Mouse (Mus musculus) layer of hippocampus, postnatal 25 days (tissue): ENCODE measurements around the gene Ttc21a. TPM values are rescaled to one million over a fixed set of nuclear protein-coding genes. Genes with fewer than 3 reads are reported as not detected.

Experiments
- DNase-seq, 2 experiments: peaks; one replicate each; pipeline ENCODE4 v3.0.0; 2022; ENCODE audit warnings: mixed read lengths in 2 of 2, low spot score in 1 of 2; ENCODE audit errors: extremely low spot score in 1 of 2
- total RNA-seq, 2 experiments: library from RNA; stranded (reverse); gene quantifications; 2 replicates each; pipeline ENCODE4 v1.2.3; 2021

The Ttc21a gene
- 1 to 10 TPM in 1 of 2 experiments, under 1 TPM in 1; 0.71 to 1.3 TPM for total RNA-seq

DNA sequence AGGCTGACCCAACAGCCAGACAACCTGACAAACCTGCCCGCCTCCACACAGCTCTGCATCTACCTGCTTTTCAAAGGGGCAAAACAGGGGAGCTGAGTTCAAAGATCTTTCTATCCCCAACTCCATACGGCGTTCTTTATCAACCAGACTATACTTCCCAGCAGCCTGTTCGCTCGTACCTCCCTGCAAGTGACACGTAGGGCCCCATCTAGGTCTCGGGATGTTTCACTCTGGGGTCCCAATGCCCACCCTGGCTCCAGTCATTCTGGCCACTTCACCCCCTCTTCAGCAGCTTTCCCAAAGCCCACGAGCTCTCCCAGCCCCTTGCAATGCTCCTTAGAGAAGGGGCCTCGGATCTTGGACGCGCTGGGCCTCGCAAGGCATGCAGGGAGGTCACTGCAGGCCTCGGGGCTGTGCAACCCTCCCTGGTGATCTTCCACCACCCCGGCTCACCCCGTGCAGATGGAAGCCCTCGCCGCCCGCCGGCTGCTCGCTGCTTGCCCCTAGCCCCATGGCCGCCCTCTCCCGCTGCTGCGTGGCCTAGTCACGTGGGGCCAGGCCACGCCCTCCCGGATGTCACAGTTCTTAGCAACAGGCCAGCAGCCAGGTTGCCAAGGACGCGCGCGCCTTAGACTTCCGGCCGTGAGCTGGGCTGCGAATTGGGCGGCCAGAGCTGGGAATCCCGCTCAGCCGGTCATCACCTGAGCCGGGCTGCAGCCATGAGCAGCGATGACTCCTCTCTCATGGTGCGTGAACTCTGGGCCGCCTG lies at the start of gene Ttc21a, which contains the start of gene Gorasp1:
Gene Ttc21a, plus strand, starts transcription at position 602 of the 769 bp plus-strand sequence.
Gene Gorasp1, minus strand, starts transcription at position 561 of the 769 bp plus-strand sequence.
- DNase-seq, result peak; percentile 89 to 94

DNA sequence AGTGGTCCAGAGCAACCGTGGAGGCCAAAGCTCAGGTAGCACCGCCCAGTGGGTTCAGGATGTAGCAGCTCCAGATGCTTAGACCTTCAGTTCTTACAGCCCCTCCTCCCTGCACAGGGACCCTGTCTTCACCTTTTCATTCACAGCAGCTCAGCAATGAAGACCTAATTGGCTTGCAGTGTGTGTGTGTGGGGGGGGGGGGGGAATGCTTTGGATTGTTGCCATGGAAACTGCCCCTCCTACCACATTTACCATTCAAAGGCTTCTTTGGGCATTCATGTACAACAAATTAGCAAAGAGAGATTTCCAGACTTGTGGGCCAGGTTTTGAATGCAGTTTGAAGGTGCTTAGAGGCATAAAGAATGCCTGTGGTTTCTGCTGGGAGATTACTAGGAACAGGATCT lies 48.6 kb upstream of the Ttc21a start:
- DNase-seq, result no peak

- DNase-seq, result no peak
These were observed 48.0 kb upstream of the Ttc21a start for GRCm38 (mm10) chr9:119889446-119889845.

- no peak for DNase-seq
These were observed 46.7 kb upstream of the Ttc21a start for GRCm38 (mm10) chr9:119890692-119891091.

GRCm38 (mm10) chr9:119893881-119894280 lies 43.5 kb upstream of the Ttc21a start:
- DNase-seq, result no peak

DNA sequence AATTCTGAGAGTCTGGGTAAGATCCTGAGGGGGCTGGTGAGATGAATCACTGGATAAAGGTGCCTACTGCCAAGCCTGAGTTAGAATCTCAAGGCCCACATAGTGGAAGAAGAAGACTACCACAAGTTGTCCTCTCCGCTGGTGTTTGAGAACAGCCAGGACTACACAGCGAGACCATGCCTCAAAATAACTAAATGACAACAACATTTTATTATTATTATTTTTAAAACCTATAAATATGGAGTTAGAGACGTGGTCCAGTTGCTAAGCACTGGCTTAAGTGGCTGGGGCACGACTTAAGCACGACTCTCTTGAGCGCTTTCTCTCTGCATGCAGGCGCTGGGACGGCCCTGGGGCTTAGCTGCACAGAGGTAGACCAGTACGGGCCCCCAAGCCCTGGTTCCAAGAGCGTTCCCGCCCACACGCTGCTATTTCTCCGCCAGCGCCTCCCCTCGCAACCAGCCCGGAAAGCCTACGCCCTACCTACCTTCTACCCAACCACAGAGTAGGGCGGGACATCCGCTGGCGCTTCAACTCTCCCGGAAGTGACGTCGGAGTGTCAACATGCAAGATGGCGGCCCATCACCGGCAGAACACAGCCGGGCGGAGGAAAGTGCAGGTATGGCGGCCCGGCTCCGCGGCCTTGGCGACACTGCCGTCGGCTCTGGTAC lies 42.9 kb upstream of the Ttc21a start, which contains the start of gene Wdr48:
Gene Wdr48, plus strand, starts transcription at position 540 of the 671 bp plus-strand sequence.
- peak; percentile 89 to 91 for DNase-seq

DNA sequence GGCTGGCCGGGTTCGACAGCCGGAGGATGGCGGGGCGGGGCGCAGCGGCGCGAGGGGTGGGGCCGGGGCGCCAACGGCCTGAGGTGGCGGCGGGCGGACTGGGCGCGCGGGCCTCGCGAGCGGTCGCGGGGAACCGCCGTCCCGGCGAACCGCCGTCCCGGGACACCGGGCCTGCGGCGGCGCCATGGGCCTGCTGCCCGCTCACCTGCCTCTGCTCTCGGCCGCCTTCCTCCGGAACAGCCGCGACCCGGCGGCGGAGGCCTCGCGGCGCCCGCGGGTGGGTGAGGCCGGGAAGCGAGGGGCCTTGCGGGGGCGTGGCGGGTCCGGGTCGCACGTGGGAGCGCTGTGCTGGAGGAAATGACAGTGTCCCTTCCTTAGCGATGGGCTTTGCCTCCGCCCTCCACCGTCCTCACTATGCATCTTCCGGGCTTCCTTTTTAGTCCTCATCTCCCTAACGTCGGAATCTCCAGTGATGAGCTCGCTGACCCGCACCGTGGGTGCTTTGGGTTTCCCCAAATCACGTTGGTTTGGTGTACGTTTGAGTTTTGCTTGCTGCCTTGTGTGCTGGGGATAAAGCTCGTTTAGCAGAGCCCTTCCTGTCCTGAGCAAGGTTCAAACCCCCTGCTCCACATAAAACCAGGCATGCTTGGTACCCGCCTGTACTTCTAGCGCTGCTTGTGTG lies 42.2 kb upstream of the Ttc21a start:
- no peak for DNase-seq

DNA sequence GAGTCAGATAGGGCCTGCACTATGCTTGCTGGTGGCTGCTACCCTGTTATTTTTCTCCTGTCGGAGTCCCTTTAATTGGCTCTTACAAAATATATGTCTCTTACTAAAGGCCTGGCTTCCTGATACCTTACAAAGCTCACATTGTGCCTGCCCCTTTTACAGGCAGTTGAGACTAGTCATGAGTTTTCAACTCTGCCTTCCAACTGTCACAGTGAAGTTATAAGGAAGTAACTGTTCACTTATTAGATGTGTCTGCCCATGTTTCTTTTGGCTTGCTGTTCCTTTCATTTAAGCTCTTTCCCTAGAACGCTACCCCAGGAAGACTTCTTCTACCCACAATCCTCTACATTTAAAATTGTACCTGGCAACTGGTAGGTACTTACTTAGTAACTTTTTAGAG lies 38.0 kb upstream of the Ttc21a start:
- no peak for DNase-seq

DNA sequence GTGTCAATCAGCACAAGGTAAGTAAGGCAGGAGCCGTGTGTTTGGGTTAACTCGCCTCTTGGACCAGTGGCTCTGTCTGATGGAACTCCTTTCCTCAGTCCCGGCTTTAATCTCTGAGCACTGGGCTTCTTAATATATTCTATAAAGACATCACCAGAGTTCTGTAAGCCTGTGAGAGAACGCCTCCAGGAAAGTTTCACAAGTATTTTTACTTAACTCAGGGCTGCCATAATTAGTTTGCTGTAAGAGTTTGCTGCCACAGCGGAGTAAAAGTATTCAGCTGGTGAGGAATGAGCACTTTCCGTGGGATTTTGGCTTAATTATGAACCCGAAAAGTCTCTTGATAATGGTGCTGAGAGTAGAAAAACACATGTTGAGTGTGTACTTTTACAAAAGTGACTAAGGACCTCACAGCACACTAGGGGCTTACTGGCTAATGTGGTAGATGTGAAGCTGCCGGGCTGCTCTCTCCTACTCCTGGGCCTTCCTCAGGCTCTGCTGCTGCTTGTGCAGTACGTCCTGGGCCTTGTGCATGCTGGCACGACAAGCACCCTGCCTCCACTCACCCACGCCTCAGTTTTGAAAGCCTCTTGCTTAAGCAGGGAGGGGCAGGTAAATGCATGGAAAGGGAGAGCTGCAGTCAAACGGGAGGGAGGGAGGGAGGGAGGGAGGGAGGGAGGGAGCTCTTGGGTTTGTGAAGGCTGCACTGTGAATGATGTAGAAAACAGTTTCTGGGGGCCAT lies 34.8 kb upstream of the Ttc21a start:
- no peak for DNase-seq

GRCm38 (mm10) chr9:119908708-119909107 lies 28.7 kb upstream of the Ttc21a start:
- DNase-seq, result no peak

- no peak for DNase-seq
These were observed 27.5 kb upstream of the Ttc21a start for GRCm38 (mm10) chr9:119909931-119910330.

- no peak for DNase-seq
These were observed 24.1 kb upstream of the Ttc21a start for GRCm38 (mm10) chr9:119913087-119913838.

- no peak for DNase-seq
These were observed 17.5 kb upstream of the Ttc21a start for GRCm38 (mm10) chr9:119919858-119920257.

- no peak for DNase-seq
These were observed 13.9 kb upstream of the Ttc21a start for GRCm38 (mm10) chr9:119923462-119923861.

GRCm38 (mm10) chr9:119925120-119925657 lies 12.2 kb upstream of the Ttc21a start:
- DNase-seq, result no peak

DNA sequence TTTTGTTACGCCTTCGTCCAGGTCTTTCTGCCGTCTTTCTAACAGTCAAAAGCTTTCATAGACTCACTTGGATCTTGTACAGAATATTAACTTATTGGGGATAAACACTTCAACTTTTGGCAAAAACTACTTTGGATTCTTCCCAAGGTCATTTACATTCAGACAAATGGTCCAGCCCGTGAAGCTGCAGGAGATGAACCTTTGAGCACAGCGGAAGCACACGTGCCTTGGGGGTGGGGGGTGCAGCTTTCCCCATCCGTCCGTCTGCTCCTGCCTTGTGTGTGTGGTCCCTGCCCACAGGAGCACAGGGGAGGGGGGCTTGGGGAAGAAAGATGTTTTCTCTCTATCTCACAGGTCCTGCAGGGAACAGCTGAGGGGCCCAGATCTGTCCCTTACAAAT lies 11.7 kb upstream of the Ttc21a start:
- DNase-seq, result no peak

DNA sequence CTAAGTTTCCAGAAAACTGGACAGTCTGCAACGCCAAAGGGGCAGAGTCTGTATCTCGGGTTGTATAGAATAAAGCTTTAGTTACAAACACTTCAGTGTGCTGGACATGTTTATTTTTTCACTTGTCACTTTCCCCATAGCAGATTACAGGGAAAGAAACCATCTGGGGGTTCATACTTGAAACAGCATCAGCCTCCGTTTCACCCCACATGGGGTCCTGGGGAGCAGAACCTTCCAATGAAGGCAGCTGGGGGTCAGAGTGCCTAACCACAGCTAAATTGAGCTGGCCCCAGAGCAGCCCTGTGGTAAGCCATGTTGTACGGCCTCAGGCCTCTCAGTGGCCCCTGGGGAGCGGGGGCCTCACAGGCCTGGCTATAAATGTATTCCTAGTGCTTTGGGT lies 10.9 kb upstream of the Ttc21a start:
- no peak for DNase-seq

DNA sequence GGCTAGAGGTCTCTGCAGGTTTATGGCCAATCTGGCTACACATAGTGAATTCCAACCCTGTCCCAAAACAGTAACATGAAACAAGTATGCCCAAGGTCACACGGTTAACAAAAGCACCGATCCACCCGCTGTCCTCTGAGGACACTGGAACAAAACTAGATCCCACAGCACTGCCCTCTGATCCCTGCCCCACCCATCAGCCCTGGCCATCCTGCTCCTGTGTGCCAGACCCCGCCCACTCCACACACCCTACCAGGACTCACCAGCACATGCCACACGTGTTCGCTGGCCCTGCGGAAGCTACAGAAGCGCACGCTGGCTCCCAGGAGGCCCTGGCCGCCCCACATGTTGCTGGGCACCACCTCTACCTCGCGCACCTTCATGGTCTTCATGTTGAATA lies 5.0 kb upstream of the Ttc21a start:
- DNase-seq, result no peak

DNA sequence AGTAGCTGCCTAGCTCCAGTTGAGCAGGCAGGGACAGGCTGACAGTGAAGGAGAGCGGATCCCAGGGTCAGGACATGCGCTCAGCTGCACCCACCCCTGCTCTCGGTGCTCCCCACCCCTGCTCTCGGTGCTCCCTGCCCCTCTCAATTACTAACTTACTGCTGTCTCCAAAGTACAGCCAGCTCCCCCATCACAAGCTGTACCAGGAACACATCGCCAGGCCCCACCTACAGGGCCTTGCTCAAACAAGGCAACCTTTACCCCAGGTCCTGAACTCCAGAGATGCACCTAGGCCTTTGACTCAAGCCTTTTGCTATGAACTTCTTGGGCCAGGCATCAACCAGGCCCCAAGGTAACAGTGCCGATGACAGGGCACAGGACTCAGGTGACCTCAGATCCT lies 3.7 kb upstream of the Ttc21a start:
- DNase-seq, result no peak
